Mouse (Mus musculus) limb, embryonic 14.5 days (tissue): Measurements from ENCODE around the gene Gm11214. TPM values are rescaled to one million over a fixed set of nuclear protein-coding genes. Genes with fewer than 3 reads are reported as not detected.

Experiments used
- ATAC-seq: fragments of 200-750 bp; cut with Nextera tagmentation; 2 replicates; pipeline ENCODE4 v1.8.0; 2017; ENCODE audit warnings: low read depth, moderate number of reproducible peaks, moderate TSS enrichment; ENCODE audit not compliant: low FRiP score
- DNase-seq: peaks from one replicate; pipeline ENCODE4 v3.0.0-alpha.2; 2015; ENCODE audit warnings: low spot score
- H3K27ac ChIP-seq: fragments of 300-500 bp; sonication (generic); replicated peaks from 2 replicates; pipeline ENCODE4 v1.5.1; 2014; ENCODE audit warnings: low read depth, mild to moderate bottlenecking, low read length, moderate library complexity, mixed read lengths
- H3K27me3 ChIP-seq: fragments of 300-500 bp; sonication (generic); 2 replicates; pipeline ENCODE4 v1.6.1; 2014; ENCODE audit warnings: low read length, mixed read lengths; ENCODE audit not compliant: control insufficient read depth, insufficient read depth
- H3K36me3 ChIP-seq: fragments of 300-500 bp; sonication (generic); 2 replicates; pipeline ENCODE4 v1.6.1; 2014; ENCODE audit warnings: mild to moderate bottlenecking, low read length, moderate library complexity, mixed read lengths; ENCODE audit not compliant: control insufficient read depth, insufficient read depth
- H3K4me1 ChIP-seq: fragments of 300-500 bp; sonication (generic); 2 replicates; pipeline ENCODE4 v1.6.1; 2014; ENCODE audit warnings: antibody characterized with exemption, low read length, mixed read lengths; ENCODE audit not compliant: control insufficient read depth, insufficient read depth
- H3K4me2 ChIP-seq: fragments of 300-500 bp; sonication (generic); replicated peaks from 2 replicates; pipeline ENCODE4 v1.6.1; 2014; ENCODE audit warnings: low read depth, mild to moderate bottlenecking, low read length, moderate library complexity; ENCODE audit not compliant: severe bottlenecking
- H3K4me3 ChIP-seq: fragments of 300-500 bp; sonication (generic); replicated peaks from 2 replicates; pipeline ENCODE4 v1.5.1; 2014; ENCODE audit warnings: low read length
- H3K9ac ChIP-seq: fragments of 300-500 bp; sonication (generic); 2 replicates; pipeline ENCODE4 v1.6.1; 2014; ENCODE audit warnings: mild to moderate bottlenecking, low read depth, low read length, moderate library complexity; ENCODE audit not compliant: severe bottlenecking
- H3K9me3 ChIP-seq: fragments of 300-500 bp; sonication (generic); 2 replicates; pipeline ENCODE4 v1.6.1; 2016; ENCODE audit warnings: low read length; ENCODE audit not compliant: control insufficient read depth
- POLR2A ChIP-seq: fragments of 200-500 bp; IDR thresholded peaks from 2 replicates; pipeline ENCODE4 v1.8.0; 2012; ENCODE audit warnings: inconsistent platforms, mild to moderate bottlenecking, moderate library complexity, borderline replicate concordance; ENCODE audit not compliant: insufficient read depth, insufficient read length; ENCODE audit errors: extremely low read depth
- WGBS: fragments of 180-500 bp; shearing (Covaris S2); extraction: QIAGEN DNeasy Blood & Tissue Kit; methylation state at CpG from one replicate; pipeline ENCODE4 v1.1.7; 2014; 5-methylcytosine and 5-hydroxymethylcytosine counted together
- polyA plus RNA-seq, 2 experiments: library from polyadenylated mRNA; depleted of rRNA in 1 of 2; stranded (reverse) in 1 of 2; unstranded in 1 of 2; fragments of >200 nt; fragmentation: Nextera tagmentation in 1 of 2; extraction: Ambion mirVana in 1 of 2; gene quantifications; 2 replicates each; pipeline versions ENCODE4 v1.2.1 to v1.2.3; 2012 to 2014

Gm11214 gene
- polyA plus RNA-seq, 2 experiments: not detected

- ATAC-seq: no peak
- 74% methylated on average over 1 of the region's 1 CpGs for WGBS
- Histone ChIP-seq H3K4me1 (no peaks in the 10 kb centered on the region), H3K4me3 (no peak overlapping the region), H3K27me3 (no peaks in the 10 kb centered on the region), H3K36me3 (no peaks in the 10 kb centered on the region), H3K27ac (no peak overlapping the region), H3K9ac (no peak overlapping the region), H3K4me2 (no peak overlapping the region), H3K9me3 (no peaks in the 10 kb centered on the region)
- DNase-seq: no peak
- no peak for TF ChIP-seq POLR2A
Observed at GRCm38 (mm10) chr4:63661426-63661825, 1.8 kb downstream of the Gm11214 start.

GRCm38 (mm10) chr4:63659775-63660174 is 3.4 kb downstream of the Gm11214 start:
- 68% methylated on average over 1 of the region's 1 CpGs for WGBS

GRCm38 (mm10) chr4:63659086-63659485 is 4.1 kb downstream of the Gm11214 start:
- no peaks in the 10 kb centered on the region for H3K9me3 ChIP-seq
- no peak overlapping the region for H3K4me2 ChIP-seq
- H3K36me3 ChIP-seq: no peaks in the 10 kb centered on the region
- H3K9ac ChIP-seq: no peak overlapping the region
- no peak overlapping the region for H3K27ac ChIP-seq
- H3K27me3 ChIP-seq: no peaks in the 10 kb centered on the region
- DNase-seq: no peak
- 44% methylated on average over 4 of the region's 4 CpGs for WGBS
- no peak for TF ChIP-seq POLR2A
- H3K4me1 ChIP-seq: no peaks in the 10 kb centered on the region
- no peak for ATAC-seq
- no peak overlapping the region for H3K4me3 ChIP-seq

More at GRCm38 (mm10) chr4:63659775-63660174, 3.4 kb downstream of the Gm11214 start:
- H3K27ac ChIP-seq: no peak overlapping the region
- H3K4me2 ChIP-seq: no peak overlapping the region
- no peak overlapping the region for H3K9ac ChIP-seq
- H3K9me3 ChIP-seq: no peaks in the 10 kb centered on the region
- ATAC-seq (no peak), DNase-seq (no peak)
- H3K36me3 ChIP-seq: no peaks in the 10 kb centered on the region
- no peaks in the 10 kb centered on the region for H3K4me1 ChIP-seq
- H3K27me3 ChIP-seq: no peaks in the 10 kb centered on the region
- H3K4me3 ChIP-seq: no peak overlapping the region
- no peak for TF ChIP-seq POLR2A

- Histone ChIP-seq H3K4me3 (no peak overlapping the region), H3K36me3 (no peaks in the 10 kb centered on the region), H3K4me1 (no peaks in the 10 kb centered on the region), H3K27ac (no peak overlapping the region), H3K9me3 (no peaks in the 10 kb centered on the region), H3K27me3 (no peaks in the 10 kb centered on the region), H3K9ac (no peak overlapping the region), H3K4me2 (no peak overlapping the region)
- DNase-seq (no peak), ATAC-seq (no peak)
- no peak for TF ChIP-seq POLR2A
- 88% methylated on average over 1 of the region's 1 CpGs for WGBS
Observed at GRCm38 (mm10) chr4:63654381-63654780, 8.8 kb downstream of the Gm11214 start.

GRCm38 (mm10) chr4:63643956-63644726 is 19.0 kb downstream of the Gm11214 start:
- Histone ChIP-seq H3K27me3 (no peaks in the 10 kb centered on the region), H3K9ac (no peak overlapping the region), H3K36me3 (no peaks in the 10 kb centered on the region), H3K4me3 (no peak overlapping the region), H3K4me1 (no peaks in the 10 kb centered on the region), H3K27ac (no peak overlapping the region), H3K4me2 (no peak overlapping the region), H3K9me3 (no peaks in the 10 kb centered on the region)
- no peak for DNase-seq
- ATAC-seq: no peak
- no peak for TF ChIP-seq POLR2A
